Mouse (Mus musculus): ENCODE data around the gene Gm15085.
"Not testable (repeated sequence)": the region's sequence is repeated elsewhere in the genome, so short reads cannot be mapped to it uniquely, and the experiment has no call there.

Gene Gm15085

DNA sequence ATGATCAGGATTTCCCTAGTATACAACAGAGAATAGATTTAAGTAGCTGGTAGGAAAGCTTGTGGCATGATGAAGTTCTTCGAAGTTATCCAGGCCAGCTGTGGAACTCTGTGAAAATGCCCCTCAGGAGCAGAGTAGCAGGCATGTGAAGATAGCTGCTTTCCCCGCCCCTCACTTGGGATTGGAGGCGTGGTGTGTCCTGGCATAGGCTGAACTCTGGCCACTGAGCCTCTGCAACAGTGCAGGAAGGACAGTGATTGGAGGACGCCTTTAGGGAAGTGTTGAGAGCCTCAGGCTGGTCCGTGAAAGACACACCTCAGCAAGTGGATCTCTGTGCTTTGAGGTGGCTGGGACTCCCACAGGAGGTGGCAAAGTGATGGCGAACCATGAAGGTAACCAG, at the start of gene Gm15085:
Gene Gm15085, plus strand, starts transcription at position 301 of the 400 bp plus-strand sequence.
- DNase-seq (ENCODE audit: low spot score) = not testable (repeated sequence)

All from layer of hippocampus, adult 11-12 months (tissue).